Mouse (Mus musculus): ENCODE measurements around the gene Far2. TPM values are rescaled to one million over a fixed set of nuclear protein-coding genes. Genes with fewer than 3 reads are reported as not detected.

Gene Far2
- total RNA-seq, 1 experiment from 2014 or later: 5.9 TPM

DNA sequence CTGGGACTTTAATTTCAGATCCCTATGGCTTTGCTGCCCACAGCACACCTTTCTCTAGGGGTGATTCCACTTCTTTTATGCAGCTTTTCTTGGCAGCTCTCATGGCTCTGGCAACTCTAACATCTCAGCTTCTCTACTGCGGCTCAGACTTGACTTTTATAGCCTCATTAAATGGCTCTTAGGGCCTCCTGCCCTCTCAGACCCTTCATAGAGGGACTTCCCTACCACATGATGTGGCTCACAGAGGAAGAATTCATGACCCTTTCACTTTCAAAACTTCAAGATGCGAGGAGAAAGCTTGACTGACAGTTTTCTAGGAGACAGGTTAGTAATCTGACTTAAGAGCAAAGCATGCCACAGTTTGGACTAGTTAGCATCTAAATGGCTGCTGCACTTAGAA, 175.6 kb downstream of the Far2 start:
- DNase-seq: no peak

DNA sequence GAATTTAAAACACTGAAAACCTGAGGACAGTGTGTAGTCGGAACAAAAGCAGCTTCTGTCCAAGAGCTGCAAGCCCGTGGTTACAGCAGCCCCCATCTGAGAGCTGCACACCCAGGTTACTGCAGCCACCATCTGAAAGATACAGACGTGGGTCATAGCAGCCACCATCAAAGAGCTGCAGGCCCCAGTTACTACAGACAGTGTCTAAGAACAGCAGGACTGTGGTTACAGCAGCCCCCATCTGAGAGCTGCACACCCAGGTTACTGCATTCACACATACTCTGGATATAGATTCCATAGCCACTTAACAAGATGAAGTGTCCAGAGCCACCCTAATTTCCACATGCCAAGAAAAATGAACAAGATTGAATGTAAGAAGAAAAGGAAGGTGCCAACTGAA, 180.5 kb downstream of the Far2 start:
- DNase-seq: no peak

Other genes with a start within 250 kb of the Far2 start
- 67.8 and 75.0 TPM in 2 replicates for gene Ergic2, start 165.1 kb downstream of the Far2 start, total RNA-seq (2021)

Data from adrenal gland, postnatal 25 days (tissue).